Mouse (Mus musculus): ENCODE measurements around the gene Sfrp5. TPM values are rescaled to one million over a fixed set of nuclear protein-coding genes. Genes with fewer than 3 reads are reported as not detected.

The Sfrp5 gene
- polyA plus RNA-seq, 1 experiment from 2014 or later: 2.1 TPM

GRCm38 (mm10) chr19:42196378-42196777 lies 5.7 kb downstream of the Sfrp5 start:
- 50% methylated on average over 4 of the region's 4 CpGs for WGBS
- Histone ChIP-seq H3K4me1 (peaks cover 26% of the 10 kb centered on the region), H3K4me2 (no peak overlapping the region), H3K4me3 (replicated peaks) (no peak overlapping the region), H3K36me3 (peaks cover 12% of the 10 kb centered on the region), H3K27me3 (peaks cover 41% of the 10 kb centered on the region), H3K9ac (no peak overlapping the region), H3K27ac (peak overlapping the region; percentile 9; the same call in 1 of the 2 replicates), H3K9me3 (replicated peaks) (no peaks in the 10 kb centered on the region)
- no peak for ATAC-seq (replicated peaks; ENCODE audit: low FRiP score)

- no peak overlapping the region for H3K4me2 ChIP-seq
- H3K27me3 ChIP-seq: peaks cover 10% of the 10 kb centered on the region
- peaks cover 36% of the 10 kb centered on the region for H3K36me3 ChIP-seq
- no peak for ATAC-seq (replicated peaks; ENCODE audit: low FRiP score)
- no peaks in the 10 kb centered on the region for H3K9me3 ChIP-seq (replicated peaks)
- no peak overlapping the region for H3K4me3 ChIP-seq (replicated peaks)
- 85% methylated on average over 2 of the region's 2 CpGs for WGBS
- 0 out of 2 replicates have a peak, but pooled peaks cover 15% of the 10 kb centered on the region for H3K4me1 ChIP-seq
- no peak overlapping the region for H3K27ac ChIP-seq
- H3K9ac ChIP-seq: no peak overlapping the region
These were observed 8.7 kb downstream of the Sfrp5 start for GRCm38 (mm10) chr19:42193311-42193710.

- no peak overlapping the region for H3K4me2 ChIP-seq
- H3K27ac ChIP-seq: no peak overlapping the region
- H3K36me3 ChIP-seq: peaks cover 55% of the 10 kb centered on the region
- no peak overlapping the region for H3K9ac ChIP-seq
- ATAC-seq (replicated peaks; ENCODE audit: low FRiP score): no peak
- H3K9me3 ChIP-seq (replicated peaks): no peaks in the 10 kb centered on the region
- WGBS: 21% methylated on average over 5 of the region's 5 CpGs
- H3K27me3 ChIP-seq: no peaks in the 10 kb centered on the region
- H3K4me1 ChIP-seq: no peaks in the 10 kb centered on the region
- no peak overlapping the region for H3K4me3 ChIP-seq (replicated peaks)
These were observed 11.6 kb downstream of the Sfrp5 start for GRCm38 (mm10) chr19:42190494-42190893.

- ATAC-seq (replicated peaks; ENCODE audit: low FRiP score): no peak
- no peak overlapping the region for H3K4me3 ChIP-seq (replicated peaks)
- no peaks in the 10 kb centered on the region for H3K9me3 ChIP-seq (replicated peaks)
- H3K4me1 ChIP-seq: no peaks in the 10 kb centered on the region
- WGBS: 69% methylated on average over 4 of the region's 4 CpGs
- no peaks in the 10 kb centered on the region for H3K27me3 ChIP-seq
- no peak overlapping the region for H3K9ac ChIP-seq
- H3K4me2 ChIP-seq: no peak overlapping the region
- H3K36me3 ChIP-seq: peaks cover 63% of the 10 kb centered on the region
- H3K27ac ChIP-seq: no peak overlapping the region
These were observed 12.3 kb downstream of the Sfrp5 start for GRCm38 (mm10) chr19:42189735-42190134.

- no peak overlapping the region for H3K9ac ChIP-seq
- H3K4me1 ChIP-seq: no peaks in the 10 kb centered on the region
- H3K27ac ChIP-seq: no peak overlapping the region
- no peak for ATAC-seq (replicated peaks; ENCODE audit: low FRiP score)
- H3K4me3 ChIP-seq (replicated peaks): no peak overlapping the region
- 72% methylated on average over 6 of the region's 6 CpGs for WGBS
- H3K36me3 ChIP-seq: peaks cover 78% of the 10 kb centered on the region
- no peaks in the 10 kb centered on the region for H3K27me3 ChIP-seq
- no peak overlapping the region for H3K4me2 ChIP-seq
- H3K9me3 ChIP-seq (replicated peaks): no peaks in the 10 kb centered on the region
These were observed 19.4 kb downstream of the Sfrp5 start for GRCm38 (mm10) chr19:42182673-42183072.

- Histone ChIP-seq H3K4me1 (no peaks in the 10 kb centered on the region), H3K36me3 (peaks cover 61% of the 10 kb centered on the region), H3K9me3 (replicated peaks) (no peaks in the 10 kb centered on the region), H3K9ac (no peak overlapping the region), H3K27me3 (no peaks in the 10 kb centered on the region), H3K4me3 (replicated peaks) (no peak overlapping the region), H3K4me2 (no peak overlapping the region), H3K27ac (no peak overlapping the region)
- ATAC-seq (replicated peaks; ENCODE audit: low FRiP score): no peak
- whole genome bisulfite sequencing: 92% methylated on average over 14 of the region's 14 CpGs
These were observed 22.7 kb downstream of the Sfrp5 start for GRCm38 (mm10) chr19:42179356-42179755.

GRCm38 (mm10) chr19:42177461-42177860 lies 24.6 kb downstream of the Sfrp5 start:
- ATAC-seq (replicated peaks; ENCODE audit: low FRiP score): no peak
- Histone ChIP-seq H3K27ac (no peak overlapping the region), H3K4me2 (no peak overlapping the region), H3K36me3 (peaks cover 42% of the 10 kb centered on the region), H3K9me3 (replicated peaks) (no peaks in the 10 kb centered on the region), H3K4me1 (no peaks in the 10 kb centered on the region), H3K27me3 (no peaks in the 10 kb centered on the region), H3K9ac (no peak overlapping the region), H3K4me3 (replicated peaks) (no peak overlapping the region)
- WGBS: 83% methylated on average over 2 of the region's 2 CpGs

GRCm38 (mm10) chr19:42176841-42177240 lies 25.2 kb downstream of the Sfrp5 start:
- no peak overlapping the region for H3K4me2 ChIP-seq
- no peaks in the 10 kb centered on the region for H3K9me3 ChIP-seq (replicated peaks)
- no peaks in the 10 kb centered on the region for H3K27me3 ChIP-seq
- no peak overlapping the region for H3K27ac ChIP-seq
- peaks cover 38% of the 10 kb centered on the region for H3K36me3 ChIP-seq
- H3K4me1 ChIP-seq: peaks cover 4% of the 10 kb centered on the region
- ATAC-seq (replicated peaks; ENCODE audit: low FRiP score): no peak
- H3K4me3 ChIP-seq (replicated peaks): no peak overlapping the region
- WGBS: 86% methylated on average over 7 of the region's 7 CpGs
- H3K9ac ChIP-seq: no peak overlapping the region

GRCm38 (mm10) chr19:42170025-42170969 lies 31.8 kb downstream of the Sfrp5 start:
- Histone ChIP-seq H3K4me1 (peaks cover 48% of the 10 kb centered on the region), H3K9me3 (replicated peaks) (no peaks in the 10 kb centered on the region), H3K36me3 (no peaks in the 10 kb centered on the region), H3K27ac (peak overlapping the region; percentile 79), H3K4me2 (peak overlapping the region; percentile 81), H3K27me3 (peaks cover 24% of the 10 kb centered on the region), H3K9ac (peak overlapping the region; percentile 81), H3K4me3 (replicated peaks) (peak overlapping the region; percentile 82)
- WGBS: 2% methylated on average over 49 of the region's 56 CpGs
- peak; percentile 89 for ATAC-seq (replicated peaks; ENCODE audit: low FRiP score)

- Histone ChIP-seq H3K4me3 (replicated peaks) (peak overlapping the region; percentile 82; the same call in 1 of the 2 replicates), H3K27ac (peak overlapping the region; percentile 79)
These were observed 32.6 kb downstream of the Sfrp5 start for GRCm38 (mm10) chr19:42169322-42169975.

GRCm38 (mm10) chr19:42167489-42167888 lies 34.6 kb downstream of the Sfrp5 start:
- ATAC-seq (replicated peaks; ENCODE audit: low FRiP score): no peak
- WGBS: 60% methylated on average over 9 of the region's 9 CpGs
- peaks cover 58% of the 10 kb centered on the region for H3K4me1 ChIP-seq
- H3K27me3 ChIP-seq: peaks cover 24% of the 10 kb centered on the region
- no peaks in the 10 kb centered on the region for H3K9me3 ChIP-seq (replicated peaks)
- H3K27ac ChIP-seq: no peak overlapping the region
- H3K4me2 ChIP-seq: no peak overlapping the region
- no peak overlapping the region for H3K9ac ChIP-seq
- H3K36me3 ChIP-seq: no peaks in the 10 kb centered on the region
- H3K4me3 ChIP-seq (replicated peaks): no peak overlapping the region

More at GRCm38 (mm10) chr19:42169322-42169975, 32.6 kb downstream of the Sfrp5 start:
- H3K27me3 ChIP-seq: peaks cover 24% of the 10 kb centered on the region
- H3K9me3 ChIP-seq (replicated peaks): no peaks in the 10 kb centered on the region
- WGBS: 54% methylated on average over 10 of the region's 10 CpGs
- 0 out of 2 replicates have a peak overlapping the region, but pooled peaks have one; percentile 14 for H3K9ac ChIP-seq
- peak overlapping the region; percentile 81 for H3K4me2 ChIP-seq
- peak; percentile 7; the same call in 1 of the 2 replicates for ATAC-seq (replicated peaks; ENCODE audit: low FRiP score)
- no peaks in the 10 kb centered on the region for H3K36me3 ChIP-seq
- peaks cover 50% of the 10 kb centered on the region for H3K4me1 ChIP-seq

GRCm38 (mm10) chr19:42166766-42167165 lies 35.3 kb downstream of the Sfrp5 start:
- WGBS: 53% methylated on average over 3 of the region's 3 CpGs
- no peak overlapping the region for H3K4me2 ChIP-seq
- ATAC-seq (replicated peaks; ENCODE audit: low FRiP score): no peak
- no peaks in the 10 kb centered on the region for H3K36me3 ChIP-seq
- no peaks in the 10 kb centered on the region for H3K9me3 ChIP-seq (replicated peaks)
- peaks cover 54% of the 10 kb centered on the region for H3K4me1 ChIP-seq
- no peak overlapping the region for H3K27ac ChIP-seq
- H3K9ac ChIP-seq: no peak overlapping the region
- peaks cover 24% of the 10 kb centered on the region for H3K27me3 ChIP-seq
- no peak overlapping the region for H3K4me3 ChIP-seq (replicated peaks)

Measured in kidney, embryonic 15.5 days (tissue).